Mouse (Mus musculus): ENCODE results near the gene Pard3b.

- no peak for TF ChIP-seq CTCF (IDR thresholded peaks at IDR 0.05; ENCODE audit: borderline replicate concordance, control insufficient read depth, extremely low read depth, insufficient read depth, low read length, poor library complexity)
- no peak for TF ChIP-seq POLR2A (IDR thresholded peaks at IDR 0.05; ENCODE audit: control insufficient read depth, extremely low read depth, insufficient read depth, low read length, poor library complexity)
These were observed 577.2 kb downstream of the Pard3b start for GRCm38 (mm10) chr1:62215842-62216241.

Measured in thymus, adult 2 months (tissue).